Mouse (Mus musculus) heart, postnatal 25 days (tissue): ENCODE results near the gene Fam160a1. TPM values are rescaled to one million over a fixed set of nuclear protein-coding genes. Genes with fewer than 3 reads are reported as not detected.

Source experiments
- DNase-seq: peaks from one replicate; pipeline ENCODE4 v3.0.0; 2022; ENCODE audit warnings: low spot score
- intact Hi-C: fragments of 180-260 bp; cut with DNase I; formaldehyde crosslinking; loops from one replicate; pipeline ENCODE4 v1.15.1; 2025
- total RNA-seq, 2 experiments: library from RNA; stranded (reverse); gene quantifications; 2 replicates each; pipeline ENCODE4 v1.2.3; 2021

The Fam160a1 gene
- total RNA-seq, result 10 to 100 TPM; 55.9 to 58.9 TPM

DNA sequence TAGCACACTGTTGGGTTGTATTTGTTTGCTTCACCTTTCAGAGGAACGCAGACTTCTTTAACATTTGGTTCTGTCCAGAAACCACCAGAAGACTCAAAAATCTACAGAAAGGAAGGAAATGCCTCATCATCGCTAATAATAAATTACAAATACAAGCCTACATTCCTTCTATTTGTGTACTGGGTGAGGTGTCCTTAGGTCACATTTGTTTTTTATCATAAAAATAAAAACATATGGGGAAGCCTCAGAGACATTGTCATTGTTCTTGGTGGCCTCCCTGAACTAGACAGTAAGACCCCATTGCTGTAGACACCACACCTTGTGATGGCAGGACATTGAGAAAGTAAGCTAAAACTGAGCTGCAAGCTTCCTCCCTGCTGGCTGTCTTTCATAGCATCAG lies at the start of gene Fam160a1:
Gene Fam160a1, minus strand, starts transcription at position 101 of the 400 bp plus-strand sequence.
- intact Hi-C loops, result loop anchor here (10.0 kb wide), 1 partner anchor 222 kb away; no protein-coding TSS in a partner anchor
- DNase-seq, result no peak

DNA sequence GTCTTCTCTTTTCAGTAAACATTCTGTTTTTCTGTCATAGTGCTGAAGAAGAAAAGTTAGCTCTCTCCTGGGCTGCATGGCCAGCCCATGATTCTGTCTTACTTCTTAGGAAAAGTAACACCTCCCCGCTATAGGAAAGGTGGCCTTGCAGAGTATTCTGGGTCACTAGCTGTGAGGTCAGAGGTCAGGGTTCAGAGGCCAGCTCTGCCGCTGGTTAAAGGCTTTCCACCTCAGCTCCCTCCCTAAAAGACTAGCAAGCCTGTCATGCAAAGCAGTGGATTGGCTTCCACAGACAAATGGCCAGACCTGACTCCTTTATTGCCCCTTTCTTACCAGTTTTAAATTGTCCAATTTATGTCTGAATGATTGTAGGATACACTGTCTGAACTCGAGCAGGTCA lies 46.9 kb upstream of the Fam160a1 start:
- no peak for DNase-seq
- intact Hi-C loops, result no loop called here

DNA sequence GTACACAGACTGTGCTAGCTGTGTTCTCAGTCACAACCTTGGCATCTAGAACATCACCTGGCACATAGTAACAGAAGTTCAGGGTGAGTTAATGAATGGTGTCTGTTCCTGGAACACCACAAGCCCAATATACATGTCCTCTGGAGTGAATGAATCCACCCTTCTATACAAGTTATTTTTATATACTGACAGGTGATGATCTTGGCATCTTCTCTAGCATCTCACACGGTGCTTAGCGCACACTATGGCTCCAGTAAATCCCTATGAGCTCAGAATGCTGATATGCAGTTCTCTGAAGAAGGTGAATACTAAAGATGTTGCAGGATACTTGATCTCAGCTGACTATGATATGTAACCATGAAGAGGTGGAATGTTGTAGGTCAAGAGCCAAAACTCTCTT lies 45.8 kb upstream of the Fam160a1 start:
- intact Hi-C loops, result no loop called here
- DNase-seq, result no peak

DNA sequence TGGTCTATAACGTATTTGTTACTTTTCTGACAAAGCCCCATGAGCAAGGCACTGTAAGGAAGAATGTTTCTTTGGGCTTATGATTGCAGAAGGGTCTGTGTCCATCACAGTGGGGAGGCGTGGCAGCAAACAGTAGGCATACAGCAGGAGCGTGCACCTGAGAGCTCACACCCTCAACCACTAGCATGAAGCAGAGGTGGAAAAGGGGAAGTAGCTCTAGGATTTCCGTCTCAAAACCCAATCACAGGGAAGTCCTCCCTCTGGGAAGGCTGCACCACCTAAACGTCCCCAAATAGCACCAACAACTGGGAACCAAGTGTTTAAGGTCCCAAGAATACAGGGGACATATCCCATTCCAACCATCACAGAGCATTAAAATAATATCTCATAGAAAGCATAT lies 43.9 kb upstream of the Fam160a1 start:
- no peak for DNase-seq
- intact Hi-C loops, result no loop called here

DNA sequence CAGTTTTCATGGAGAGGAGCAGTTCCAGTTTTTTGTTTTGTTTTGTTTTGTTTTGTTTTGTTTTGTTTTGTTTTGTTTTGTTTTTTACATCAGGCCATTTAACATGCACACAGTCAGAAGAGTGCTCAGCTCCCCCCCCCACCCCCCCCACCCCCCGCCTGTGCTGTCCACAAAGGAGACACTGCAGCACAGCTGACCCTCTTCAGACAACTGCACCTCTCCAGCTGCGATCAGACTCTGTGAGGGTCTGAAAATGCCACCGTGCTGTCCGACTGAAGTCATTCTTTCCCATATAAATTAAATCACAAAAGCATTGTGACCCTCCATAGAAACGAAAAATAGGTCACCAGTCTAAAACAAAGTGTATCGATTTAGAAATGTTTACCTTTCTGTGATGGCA lies 42.2 kb upstream of the Fam160a1 start:
- no peak for DNase-seq
- intact Hi-C loops, result no loop called here

DNA sequence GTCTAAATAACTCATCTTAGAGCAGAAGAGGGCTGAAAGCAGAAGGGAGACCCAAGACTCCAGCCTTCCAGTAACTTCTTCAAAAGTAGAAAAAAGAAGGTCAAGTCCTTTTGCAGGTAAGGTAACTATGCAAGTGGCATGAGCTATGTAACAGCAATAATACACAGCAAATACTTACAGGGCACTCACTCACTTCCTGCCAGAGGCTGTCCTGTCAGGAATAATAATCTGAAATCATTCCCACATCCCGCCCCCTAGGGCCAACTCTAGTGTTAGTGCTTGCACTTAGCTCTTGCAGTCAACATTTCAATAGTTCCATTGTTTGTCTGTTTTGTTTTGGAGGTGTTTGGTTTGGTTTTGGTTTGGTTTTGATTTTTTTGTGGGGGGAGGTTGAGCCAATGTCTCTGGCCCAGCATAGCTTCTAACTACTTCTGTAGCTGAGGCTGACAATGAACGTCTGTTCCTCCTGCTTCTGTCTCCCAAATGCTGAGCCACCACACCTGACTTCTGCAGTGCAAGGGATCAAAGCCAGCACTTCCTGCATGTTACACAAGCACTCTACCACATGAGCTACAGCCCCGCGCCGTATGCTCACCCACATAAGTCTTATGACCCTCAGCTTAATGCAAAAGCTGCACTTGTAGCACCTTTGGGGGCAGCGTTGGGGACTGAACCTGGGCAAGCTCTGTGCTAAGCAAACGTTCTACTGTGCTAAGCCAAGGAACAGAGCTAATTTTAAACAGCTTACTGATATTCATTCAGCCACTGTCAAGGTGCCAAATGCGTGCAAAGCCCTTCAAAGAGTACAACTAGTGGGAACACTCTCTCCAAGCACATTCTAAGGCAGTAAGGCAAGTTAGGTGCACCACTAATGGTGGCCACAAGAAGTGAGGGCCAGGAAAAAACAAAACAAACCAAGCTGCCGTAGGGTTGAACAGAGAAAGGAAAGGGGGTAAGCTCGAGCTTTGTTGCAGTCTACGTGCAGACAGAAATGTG lies 41.3 kb upstream of the Fam160a1 start:
- DNase-seq, result no peak
- intact Hi-C loops, result no loop called here

DNA sequence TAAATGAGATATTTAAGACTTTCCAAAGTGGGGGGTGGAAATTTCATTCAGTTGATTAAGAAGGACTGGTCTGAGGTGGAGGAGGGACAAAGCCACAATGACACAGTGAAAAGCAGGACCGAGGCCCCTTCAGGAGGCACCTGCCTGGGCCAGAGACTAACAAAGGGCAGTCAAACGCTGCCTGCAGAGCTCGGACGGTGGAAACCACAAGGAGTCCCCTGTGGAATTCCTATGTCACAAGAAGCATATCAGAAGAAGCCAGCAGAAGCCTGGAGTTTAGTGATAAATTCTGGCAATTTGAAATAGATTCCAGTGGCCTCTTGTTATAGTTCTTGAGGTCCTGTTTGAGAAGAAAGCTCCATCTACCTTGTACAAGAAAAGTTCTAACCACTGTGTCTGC lies 40.0 kb upstream of the Fam160a1 start:
- intact Hi-C loops, result no loop called here
- DNase-seq, result no peak

DNA sequence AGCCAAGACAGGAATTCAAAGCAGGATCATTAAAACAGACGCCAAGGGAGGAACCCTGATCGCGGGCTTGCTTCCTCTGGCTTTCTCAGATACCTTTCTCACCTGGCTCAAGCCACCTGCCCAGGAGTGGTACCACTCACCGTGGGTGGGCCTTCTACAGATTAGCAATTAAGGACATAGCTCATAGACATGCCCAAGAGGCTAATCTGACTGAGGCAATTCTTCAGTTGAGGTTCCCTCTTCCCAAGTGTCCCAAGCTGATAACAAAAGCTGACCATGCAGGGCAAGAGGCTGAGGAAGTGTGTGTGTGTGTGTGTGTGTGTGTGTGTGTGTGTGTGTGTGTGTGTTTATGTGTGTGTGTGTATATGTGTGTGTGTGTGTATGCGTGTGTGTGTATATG lies 38.9 kb upstream of the Fam160a1 start:
- intact Hi-C loops, result no loop called here
- no peak for DNase-seq

DNA sequence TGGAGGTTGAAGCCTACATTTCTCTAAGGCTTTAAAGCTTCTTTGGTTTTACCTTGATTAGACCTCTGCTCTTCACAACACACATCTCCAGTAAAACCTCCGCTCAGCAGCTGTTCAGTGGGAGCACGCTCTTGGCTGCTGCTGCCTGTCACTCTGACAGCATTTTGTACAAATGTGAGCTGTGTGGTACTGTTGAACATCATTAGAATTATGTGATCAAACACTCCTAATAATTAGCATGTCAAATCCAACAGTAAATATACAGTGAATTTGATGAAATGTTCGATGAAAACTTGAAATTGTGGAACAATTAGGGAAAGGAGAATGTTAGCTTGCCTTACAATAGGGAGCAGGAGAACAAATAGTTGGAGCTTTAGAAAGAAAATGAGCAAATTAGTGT lies 38.0 kb upstream of the Fam160a1 start:
- no peak for DNase-seq

DNA sequence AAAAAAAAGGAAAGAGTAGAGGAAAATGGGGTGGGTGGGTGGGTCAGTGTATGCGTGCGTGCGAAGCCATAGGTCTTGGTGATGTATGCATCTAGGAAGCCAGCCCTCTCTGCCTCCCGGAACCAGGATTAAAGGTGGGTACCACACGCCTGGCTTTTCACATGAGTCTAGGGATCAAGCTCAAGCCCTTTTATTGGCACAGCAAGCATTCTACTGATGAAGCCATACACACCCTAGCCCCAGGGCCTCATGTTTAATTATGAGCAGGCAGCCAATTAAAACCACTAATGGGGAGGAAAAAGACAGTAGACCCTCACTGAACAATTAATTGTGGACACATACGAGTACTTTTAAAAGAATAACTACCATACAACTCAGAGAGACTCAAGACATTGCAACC lies 37.1 kb upstream of the Fam160a1 start:
- no peak for DNase-seq
- intact Hi-C loops, result no loop called here

More for the DNA sequence above, 38.0 kb upstream of the Fam160a1 start:
- intact Hi-C loops, result no loop called here

DNA sequence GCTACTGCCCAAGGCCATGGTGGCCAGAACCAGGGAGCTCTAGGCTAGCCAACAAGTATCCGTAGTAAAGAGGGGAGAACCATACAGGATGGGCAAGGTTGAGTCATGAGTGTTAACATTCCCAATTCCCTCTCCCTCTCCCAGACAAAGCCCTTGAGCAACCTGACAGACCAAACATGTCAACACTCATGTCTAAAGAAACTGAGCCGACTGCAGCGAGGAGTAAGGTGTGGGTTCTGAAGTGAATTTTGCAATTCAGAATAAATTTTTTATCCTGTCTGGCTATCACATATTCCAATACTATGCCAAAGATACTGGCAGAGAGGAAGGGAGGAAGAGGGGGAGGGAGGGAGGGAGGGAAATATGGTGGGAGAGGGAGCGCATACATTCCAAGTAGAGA lies 36.6 kb upstream of the Fam160a1 start:
- DNase-seq, result no peak
- intact Hi-C loops, result no loop called here

DNA sequence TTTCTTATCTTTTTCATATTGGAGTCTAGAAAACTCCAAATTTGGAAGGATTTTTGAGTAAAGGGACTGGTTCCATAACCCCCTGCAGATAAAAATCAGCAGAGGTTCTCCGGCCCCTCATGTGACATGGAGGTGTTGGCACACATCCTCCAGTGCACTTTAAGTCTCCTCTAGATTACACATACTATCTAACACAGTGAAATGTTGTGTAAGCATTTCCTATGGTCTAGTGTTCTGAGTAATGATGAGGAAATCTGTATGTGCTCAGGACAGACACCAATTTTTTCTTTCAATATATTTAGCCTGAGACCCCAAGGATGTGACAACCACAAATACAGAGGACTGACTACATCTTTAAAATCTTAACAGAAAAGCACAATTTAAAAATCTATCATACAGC lies 33.0 kb upstream of the Fam160a1 start:
- intact Hi-C loops, result no loop called here
- DNase-seq, result no peak

DNA sequence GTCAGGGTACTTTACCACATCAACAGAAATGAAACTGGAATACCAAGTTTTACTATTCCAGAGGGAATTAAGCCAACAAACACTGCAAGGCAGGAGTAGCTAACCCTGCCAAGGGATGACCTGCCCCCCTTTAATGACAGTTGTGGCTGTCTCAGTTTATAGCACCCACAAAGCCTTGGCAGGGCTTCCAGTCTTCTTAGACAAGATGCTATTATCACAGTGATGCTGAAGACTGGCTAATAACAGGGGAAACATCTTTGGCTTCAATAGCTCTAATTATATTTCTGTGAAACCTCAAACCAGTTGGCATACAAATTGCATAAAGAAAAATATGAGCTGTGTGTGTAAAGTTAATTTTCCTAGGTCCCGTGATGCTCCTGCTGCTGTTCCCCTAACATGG lies 29.2 kb upstream of the Fam160a1 start:
- intact Hi-C loops, result loop anchor here (5.0 kb wide), 1 partner anchor 36 kb away; no protein-coding TSS in a partner anchor

DNA sequence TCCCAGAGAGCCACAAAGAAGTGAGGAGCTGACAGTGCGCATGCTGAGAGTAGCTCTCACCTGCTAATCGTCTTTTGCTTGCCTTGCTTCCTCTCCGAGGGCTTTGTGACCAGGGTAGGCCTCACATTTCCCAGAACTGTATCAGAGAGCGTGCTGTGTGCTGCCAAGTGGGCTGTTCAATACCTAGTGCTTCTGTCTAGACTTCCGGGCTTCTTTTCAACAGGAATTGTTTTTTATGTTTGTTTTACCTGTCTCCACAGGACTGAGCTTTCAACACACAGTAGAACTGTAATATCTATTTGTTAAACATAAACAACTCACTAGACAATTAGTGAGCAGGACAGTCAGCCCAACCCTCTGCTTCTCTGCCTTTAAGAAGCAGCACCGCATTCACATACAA lies 28.2 kb upstream of the Fam160a1 start:
- intact Hi-C loops, result loop anchor here (5.0 kb wide), 1 partner anchor 37 kb away; no protein-coding TSS in a partner anchor
- no peak for DNase-seq

More for the DNA sequence above, 29.2 kb upstream of the Fam160a1 start:
- no peak for DNase-seq

DNA sequence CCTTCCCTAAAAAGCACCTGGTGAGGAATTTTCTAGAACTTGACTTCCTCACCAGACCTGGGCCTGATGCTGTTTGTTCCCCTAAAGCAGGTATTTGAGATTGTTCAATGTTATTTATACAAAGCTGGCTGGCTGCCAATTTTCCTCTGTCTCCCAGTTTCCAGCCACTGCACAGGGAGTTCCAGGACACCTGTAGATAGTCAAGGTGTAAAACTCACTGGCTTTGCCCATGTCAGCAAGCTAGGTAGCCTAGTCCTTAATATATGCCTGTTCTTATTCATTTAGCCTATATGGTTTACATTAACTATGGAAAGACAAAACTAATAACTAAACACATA lies 25.8 kb upstream of the Fam160a1 start:
- intact Hi-C loops, result no loop called here
- DNase-seq, result no peak

DNA sequence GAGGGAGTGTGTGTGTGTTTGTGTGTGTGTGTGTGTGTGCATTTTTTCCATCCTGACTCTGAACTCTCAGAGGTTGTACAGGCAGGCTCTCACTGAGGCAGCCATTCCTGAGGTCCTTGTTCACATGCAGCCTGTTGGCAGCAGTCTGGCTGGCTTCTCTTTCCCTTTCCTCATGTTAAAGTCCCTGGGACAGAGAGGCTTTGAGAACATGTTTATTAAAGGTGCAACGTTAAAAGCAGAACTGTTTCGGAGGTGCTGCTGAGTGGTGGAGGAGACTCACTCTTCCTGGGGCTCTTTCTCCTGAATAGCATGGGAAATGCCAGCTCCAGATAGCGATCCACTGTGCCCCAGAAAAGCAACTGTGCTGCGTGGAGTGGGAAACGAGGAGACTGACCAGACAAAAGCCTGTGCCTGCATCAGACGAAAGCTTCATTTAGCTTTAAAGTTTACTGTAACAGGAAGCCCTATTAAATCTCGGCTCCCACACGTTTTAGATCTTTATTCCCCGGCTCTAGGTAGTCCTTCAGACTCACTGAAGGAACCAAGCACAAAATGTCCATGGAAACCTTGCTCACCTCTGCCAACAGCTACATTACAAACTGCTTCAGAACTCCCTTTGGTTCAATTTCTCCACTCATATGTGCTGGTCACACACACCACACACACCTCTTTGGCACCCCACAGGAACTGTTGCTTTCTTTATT lies 25.2 kb upstream of the Fam160a1 start:
- DNase-seq, result no peak
- intact Hi-C loops, result no loop called here

DNA sequence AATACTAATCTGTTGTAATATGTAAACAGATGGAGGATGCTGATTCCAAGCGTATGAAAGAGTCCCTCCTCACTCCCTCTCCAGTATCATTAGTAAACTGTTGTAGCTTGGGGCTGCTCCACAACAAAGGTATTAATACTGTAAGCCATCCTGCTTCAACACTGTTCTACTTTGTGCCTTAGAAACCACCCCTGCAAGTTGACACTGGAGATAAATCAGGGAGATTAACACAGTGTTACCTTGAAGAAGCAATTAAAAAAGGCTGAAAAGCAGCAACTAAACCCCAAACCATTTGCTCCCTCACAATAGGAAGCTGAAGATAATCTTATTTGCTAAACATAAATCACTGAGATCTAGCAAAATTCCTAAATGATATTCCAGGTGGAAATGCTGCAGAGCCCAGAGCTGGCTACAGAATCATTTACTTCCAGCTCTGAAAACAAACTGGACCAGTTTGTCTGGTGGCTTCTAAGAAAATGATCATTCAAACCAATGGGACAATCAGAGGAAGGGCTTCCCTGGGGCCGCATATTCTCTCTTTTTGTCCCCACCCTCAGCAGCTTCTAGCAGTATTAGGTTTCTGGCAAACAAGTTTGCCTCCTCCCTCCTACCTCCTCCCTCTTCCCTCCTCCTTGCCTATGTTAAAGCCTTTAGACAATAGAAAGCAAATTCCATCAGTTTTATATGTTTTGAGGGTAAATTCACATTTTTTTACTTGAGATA lies 24.5 kb upstream of the Fam160a1 start:
- intact Hi-C loops, result no loop called here
- no peak for DNase-seq

DNA sequence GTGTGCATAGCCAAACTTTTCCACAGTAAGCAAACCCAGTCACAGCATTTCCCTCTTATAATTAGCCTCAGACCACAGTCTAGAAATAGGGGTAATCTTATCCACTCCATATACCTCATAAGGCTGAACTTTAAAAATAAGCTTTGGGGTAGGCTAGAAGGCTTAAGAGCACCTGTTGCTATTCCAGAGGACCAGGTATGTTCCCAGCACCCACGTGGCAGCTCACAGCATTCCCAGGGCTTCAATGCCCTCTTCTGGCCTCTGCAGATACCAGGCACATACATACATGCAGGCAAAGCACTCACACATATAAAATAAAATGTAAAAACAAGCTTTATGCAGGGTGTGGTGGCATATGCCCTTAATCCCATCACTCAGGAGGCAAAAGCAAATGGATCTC lies 16.5 kb upstream of the Fam160a1 start:
- intact Hi-C loops, result no loop called here

DNA sequence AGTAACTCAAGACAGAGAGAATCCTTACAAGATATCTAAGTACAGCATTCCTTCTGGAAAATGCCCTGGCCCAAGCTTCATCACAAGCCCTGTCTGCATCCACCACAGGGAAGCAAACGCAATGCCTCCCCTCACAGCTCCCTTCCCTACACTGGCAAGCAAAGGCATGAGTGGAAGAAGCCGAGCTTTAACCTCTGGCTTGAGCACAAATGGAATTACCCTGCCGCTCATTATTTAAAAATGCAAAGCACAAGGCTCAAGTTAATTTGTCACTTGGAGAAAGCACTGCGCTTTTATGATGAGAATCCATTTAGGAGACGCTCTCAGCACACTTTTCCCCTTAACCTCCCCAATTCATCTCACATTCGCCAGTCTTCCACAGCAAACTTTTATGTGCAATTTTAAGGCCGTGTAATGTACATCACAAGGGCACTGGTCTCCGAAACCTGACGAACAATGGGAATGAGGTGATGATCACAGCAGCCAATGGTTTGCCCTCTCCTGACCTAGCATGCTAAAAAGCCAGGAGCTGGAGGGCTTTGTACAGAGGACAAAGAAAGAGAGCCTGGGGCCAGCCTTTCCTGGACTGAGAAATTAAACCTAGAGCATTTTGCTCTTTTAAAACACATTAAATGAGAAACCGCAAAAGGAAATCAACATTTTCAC lies 15.5 kb upstream of the Fam160a1 start:
- intact Hi-C loops, result no loop called here
- DNase-seq, result no peak

More for the DNA sequence above, 16.5 kb upstream of the Fam160a1 start:
- DNase-seq, result no peak

DNA sequence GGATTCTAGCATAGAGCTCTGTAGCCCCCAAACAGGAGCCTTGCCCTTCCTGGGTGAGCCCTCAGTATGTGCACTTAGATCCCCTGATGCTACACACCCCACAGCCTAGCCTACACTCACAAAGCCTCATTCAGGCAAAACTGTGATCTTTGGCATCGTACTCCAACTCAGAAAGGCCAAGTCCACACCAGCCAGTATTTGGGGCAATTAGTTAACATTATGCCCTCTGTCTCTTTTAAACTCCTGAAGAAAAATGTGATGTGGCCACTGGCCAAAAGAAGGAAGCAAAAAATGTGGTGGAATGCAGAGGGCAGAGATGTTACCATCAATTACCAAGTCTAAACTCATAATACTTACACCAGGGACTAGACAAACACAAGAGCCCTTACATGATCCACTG lies 14.7 kb upstream of the Fam160a1 start:
- intact Hi-C loops, result no loop called here
- no peak for DNase-seq
